Mouse (Mus musculus) layer of hippocampus, postnatal 10 days (tissue): Measurements from ENCODE around the gene Msi2. TPM values are rescaled to one million over a fixed set of nuclear protein-coding genes. Genes with fewer than 3 reads are reported as not detected.

Source experiments
- DNase-seq, 2 experiments: peaks; one replicate each; pipeline ENCODE4 v3.0.0; 2021; ENCODE audit warnings: low spot score in 2 of 2
- total RNA-seq, 2 experiments: library from RNA; stranded (reverse); gene quantifications; 2 replicates each; pipeline ENCODE4 v1.2.3; 2021

The Msi2 gene
- total RNA-seq, 2 experiments from 2014 or later = 97.4 to 97.6 TPM

- DNase-seq = no peak
Observed at GRCm38 (mm10) chr11:88677350-88677749, 41.0 kb downstream of the Msi2 start.

- no peak for DNase-seq
Observed at GRCm38 (mm10) chr11:88676597-88676996, 41.7 kb downstream of the Msi2 start.

- DNase-seq = no peak
Observed at GRCm38 (mm10) chr11:88675526-88676353, 42.6 kb downstream of the Msi2 start.

- no peak for DNase-seq
Observed at GRCm38 (mm10) chr11:88674075-88674474, 44.2 kb downstream of the Msi2 start.

DNA sequence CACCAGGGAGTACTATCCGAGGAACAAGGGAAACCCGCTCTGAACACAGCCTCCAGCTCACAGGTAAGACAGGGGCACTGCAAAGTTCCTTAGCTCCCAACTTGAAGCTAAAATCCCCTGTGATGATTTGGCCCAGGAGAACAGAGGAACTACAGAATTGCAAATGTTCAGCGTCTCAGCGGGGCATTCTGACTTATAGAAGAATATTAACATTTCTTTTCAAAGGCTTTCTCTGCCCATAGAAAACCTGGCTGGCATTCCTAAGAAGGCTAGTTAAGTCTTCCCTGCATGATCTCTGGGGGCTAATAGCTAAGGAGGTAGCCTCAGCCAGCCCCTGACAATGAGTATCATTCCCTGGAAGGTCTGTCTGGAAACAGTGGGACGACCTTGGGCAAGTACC lies 47.4 kb downstream of the Msi2 start:
- DNase-seq = no peak

DNA sequence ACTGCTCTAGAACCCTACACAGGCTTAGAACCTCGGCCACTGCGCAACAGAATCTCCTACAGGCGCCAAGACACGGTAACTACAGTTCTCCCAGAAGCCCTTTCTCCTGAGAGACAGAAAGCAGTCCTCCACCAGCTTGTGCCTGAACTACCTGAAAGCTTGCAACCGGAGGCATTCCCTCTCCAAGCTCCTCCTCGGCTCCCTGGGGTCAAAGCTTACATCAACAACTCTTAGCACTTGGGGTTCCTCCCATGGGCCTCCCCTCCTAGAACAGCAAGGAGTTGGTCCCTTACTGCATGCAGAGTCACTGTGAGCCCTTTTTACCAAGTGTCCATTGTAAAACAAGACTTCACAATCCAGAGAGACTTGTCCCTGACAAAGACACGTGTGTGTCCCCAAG lies 49.2 kb downstream of the Msi2 start:
- DNase-seq = no peak

DNA sequence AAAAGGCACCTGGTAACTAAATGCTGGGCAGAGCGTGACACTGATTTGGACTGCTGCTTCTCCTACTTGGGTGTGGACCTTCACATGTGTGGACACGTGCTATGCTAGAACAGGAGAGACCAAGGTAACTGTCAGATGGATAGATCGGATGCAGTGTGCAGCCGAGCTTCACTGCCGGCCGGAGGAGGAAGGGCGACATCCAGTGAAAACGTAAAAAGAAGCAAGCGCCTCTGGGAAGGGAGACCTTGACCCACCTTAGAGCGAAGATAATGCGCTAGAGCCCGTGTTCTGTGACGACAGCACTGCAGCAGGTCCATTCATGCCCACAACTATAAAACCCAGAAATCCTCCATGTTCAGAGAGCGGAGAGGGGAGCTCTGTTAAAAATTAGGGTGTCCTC lies 50.0 kb downstream of the Msi2 start:
- no peak for DNase-seq

DNA sequence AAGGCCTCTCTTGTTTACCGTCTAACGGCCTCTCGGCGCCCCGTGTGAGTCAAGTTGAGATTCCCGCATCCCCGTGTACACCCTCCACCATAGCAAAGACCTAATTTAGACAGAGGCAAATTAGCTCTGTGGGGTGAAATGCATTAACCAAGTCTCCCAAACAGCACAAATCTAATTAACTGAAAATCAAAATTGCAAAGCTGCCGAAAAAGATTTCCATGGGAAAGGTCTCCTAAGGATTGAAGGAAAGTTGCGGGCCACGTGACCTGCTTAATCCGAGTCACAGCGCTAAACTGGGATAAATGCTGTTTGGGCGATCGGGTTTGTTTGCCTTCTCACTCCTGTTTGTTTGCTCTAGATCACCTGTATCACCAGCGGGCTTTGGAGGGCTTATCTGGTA lies 52.5 kb downstream of the Msi2 start:
- no peak for DNase-seq

DNA sequence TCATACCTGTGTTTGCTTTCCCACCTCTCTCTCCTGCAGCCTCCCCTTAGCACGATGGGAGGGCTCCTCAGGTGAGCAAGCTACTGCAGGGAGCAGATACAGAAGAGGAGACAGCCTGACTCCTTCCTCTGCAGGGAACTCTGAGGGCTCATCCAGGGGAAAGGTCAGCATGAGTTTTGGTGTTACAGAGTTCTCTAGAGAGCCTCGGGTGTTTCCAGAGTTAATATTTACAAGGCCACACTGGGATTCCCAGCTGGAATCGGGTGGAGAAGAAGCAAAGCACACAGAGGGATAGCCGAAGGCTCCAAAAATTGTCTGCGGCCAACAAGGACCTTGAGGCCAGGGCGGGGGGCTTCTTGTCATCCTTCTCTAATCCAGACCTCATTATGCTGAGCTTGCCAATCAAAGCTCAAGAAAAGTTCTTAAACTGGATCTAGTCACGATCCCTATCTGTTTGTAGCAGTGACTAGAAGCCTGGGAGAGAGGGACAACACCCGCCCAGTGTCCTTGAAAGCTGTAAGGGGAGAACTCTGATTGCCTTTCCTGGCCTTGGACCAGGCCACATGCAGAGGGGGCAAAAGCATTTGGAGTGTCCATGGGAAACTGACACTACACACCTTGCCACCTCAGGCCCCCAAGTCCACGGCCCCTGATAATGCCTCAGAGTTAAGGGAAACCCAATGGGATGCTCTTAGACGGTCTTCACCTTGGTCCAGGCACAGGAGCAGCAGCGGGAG lies 56.7 kb downstream of the Msi2 start:
- DNase-seq = no peak

- no peak for DNase-seq
Observed at GRCm38 (mm10) chr11:88660404-88660803, 57.9 kb downstream of the Msi2 start.

- DNase-seq = no peak
Observed at GRCm38 (mm10) chr11:88658926-88659325, 59.4 kb downstream of the Msi2 start.

- no peak for DNase-seq
Observed at GRCm38 (mm10) chr11:88655786-88656185, 62.5 kb downstream of the Msi2 start.

DNA sequence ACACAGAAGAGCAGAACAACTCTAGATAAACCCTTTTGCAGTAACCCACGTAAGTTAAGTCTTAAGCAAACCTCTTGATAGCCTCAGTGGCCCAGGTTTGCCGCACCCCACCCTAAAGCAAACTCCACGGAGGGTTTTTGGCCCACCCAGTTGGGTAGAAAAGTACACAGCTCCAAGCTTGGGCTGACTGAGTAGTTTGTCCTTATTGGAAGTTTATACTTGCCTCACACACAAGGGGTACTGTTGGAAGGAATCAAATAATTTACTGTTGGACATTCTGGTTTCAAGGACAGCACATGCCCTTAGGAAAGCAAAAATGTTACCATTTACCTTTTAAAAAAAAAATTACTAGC lies 63.1 kb downstream of the Msi2 start:
- no peak for DNase-seq

GRCm38 (mm10) chr11:88654391-88655213 lies 63.7 kb downstream of the Msi2 start:
- peak in 1 of 2 experiments; percentile 21 for DNase-seq

GRCm38 (mm10) chr11:88650275-88650674 lies 68.0 kb downstream of the Msi2 start:
- DNase-seq = peak; percentile 68 to 77

DNA sequence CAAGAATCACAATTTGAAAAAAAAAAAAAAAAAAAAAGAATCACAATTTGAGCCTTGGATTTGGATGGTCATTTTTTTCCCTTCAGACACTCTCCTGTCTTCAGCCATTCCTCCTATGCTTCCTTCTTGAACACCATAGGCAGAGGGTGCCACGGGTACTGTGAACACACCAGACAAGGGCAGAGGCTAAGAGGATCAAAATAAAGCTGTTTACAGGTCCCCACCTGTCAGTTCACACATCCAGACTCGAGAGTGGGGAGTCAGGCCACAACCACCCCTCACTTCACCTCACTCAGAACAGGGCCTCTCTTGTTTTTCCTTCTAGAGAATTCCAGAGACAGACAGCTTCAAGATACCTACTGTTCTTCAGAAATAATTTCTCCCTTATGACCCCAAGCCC lies 69.3 kb downstream of the Msi2 start:
- no peak for DNase-seq

DNA sequence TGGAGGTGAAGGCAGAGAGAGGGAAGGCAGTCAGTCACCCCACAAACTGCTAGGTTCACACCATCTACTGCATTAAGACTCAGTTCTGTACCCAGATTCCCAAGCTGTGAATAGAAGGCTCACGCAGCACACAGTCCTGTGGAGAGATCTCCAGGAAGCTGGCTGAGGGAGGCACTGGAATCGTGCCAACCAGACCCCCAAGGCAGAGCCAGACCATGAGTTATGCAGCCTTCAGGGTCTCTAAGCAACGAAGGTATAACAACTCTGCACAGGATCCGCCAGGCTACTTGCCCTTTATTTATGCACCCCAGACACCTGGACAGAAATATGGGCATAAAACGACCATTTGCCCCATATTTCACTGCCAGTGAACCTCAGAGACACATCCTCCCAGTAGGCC lies 69.9 kb downstream of the Msi2 start:
- peak in 1 of 2 experiments; percentile 32 for DNase-seq

DNA sequence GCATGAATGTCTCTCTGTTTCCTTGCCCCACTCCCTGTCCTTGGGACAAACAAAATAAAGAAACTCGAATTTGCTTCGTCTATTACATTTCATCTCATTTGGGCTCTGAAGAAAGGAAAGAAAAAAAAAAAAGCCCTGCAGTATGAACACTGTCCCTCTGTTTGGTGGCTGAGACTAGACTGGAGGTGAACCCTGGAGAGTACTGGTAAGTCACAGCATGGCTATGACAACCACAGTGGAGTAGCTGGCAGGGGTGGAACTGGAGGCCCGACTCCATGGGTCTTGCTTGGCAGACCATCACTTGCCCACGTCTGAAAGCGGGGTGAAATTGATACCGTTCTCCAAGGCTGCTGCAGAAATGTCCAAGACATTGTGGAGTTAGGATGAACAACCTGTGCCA lies 71.8 kb downstream of the Msi2 start:
- no peak for DNase-seq

DNA sequence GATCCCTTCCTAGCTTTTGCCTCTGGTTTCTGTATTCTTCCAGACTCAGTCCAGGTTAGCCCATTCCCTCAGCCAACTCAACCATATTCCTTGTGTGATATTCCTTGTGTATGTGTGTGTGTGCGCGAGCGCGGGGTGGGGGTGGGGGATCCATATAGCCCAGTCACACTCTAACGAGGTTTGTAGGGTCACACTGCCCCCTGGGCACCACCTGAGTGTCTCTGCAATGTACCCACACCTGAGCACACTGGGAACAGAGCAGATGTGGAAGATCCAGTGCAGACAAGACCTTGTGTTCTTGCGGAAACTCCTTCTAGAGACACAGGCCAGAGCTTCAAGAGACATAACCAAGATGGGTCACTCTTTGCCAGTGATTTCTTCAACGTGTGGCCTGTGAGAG lies 72.5 kb downstream of the Msi2 start:
- DNase-seq = no peak

DNA sequence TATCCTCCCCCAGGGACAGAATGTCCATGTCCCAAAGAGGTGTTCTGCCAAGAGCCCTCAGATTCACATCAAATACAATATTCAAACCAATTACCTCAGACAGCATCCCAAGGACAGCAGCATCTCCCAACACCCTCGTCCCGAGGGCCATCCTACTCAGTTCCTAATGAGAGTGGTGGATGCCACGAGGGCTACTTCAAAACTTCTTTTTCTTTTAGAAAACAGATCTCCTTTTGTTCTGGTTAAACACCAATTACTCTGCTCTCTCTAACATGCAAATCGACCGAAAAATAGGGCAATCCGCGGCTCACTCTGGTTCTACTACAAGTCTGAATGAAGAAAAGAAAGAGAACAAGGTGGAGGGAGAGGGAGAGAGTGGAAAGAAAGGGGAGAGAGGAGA lies 73.6 kb downstream of the Msi2 start:
- no peak for DNase-seq

GRCm38 (mm10) chr11:88639862-88640261 lies 78.5 kb downstream of the Msi2 start:
- DNase-seq = no peak
